Mouse (Mus musculus): ENCODE data around the gene Cenpa. TPM values are rescaled to one million over a fixed set of nuclear protein-coding genes. Genes with fewer than 3 reads are reported as not detected.

Gene Cenpa
- polyA plus RNA-seq, 1 experiment from 2014 or later: 265 TPM

- Histone ChIP-seq H3K9me3 (replicated peaks) (no peaks in the 10 kb centered on the region), H3K36me3 (no peaks in the 10 kb centered on the region), H3K4me2 (no peak overlapping the region), H3K27me3 (replicated peaks) (peaks cover 54% of the 10 kb centered on the region), H3K4me3 (no peak overlapping the region), H3K4me1 (peaks cover 22% of the 10 kb centered on the region), H3K27ac (no peak overlapping the region), H3K9ac (no peak overlapping the region)
- 60% methylated on average over 2 of the region's 2 CpGs for WGBS (ENCODE audit: insufficient replicate concordance)
- ATAC-seq: no peak
These were observed 49.7 kb downstream of the Cenpa start for GRCm38 (mm10) chr5:30716311-30716710.

GRCm38 (mm10) chr5:30717506-30717905 lies 50.9 kb downstream of the Cenpa start:
- Histone ChIP-seq H3K4me3 (no peak overlapping the region), H3K27me3 (replicated peaks) (peaks cover 42% of the 10 kb centered on the region), H3K27ac (no peak overlapping the region), H3K36me3 (no peaks in the 10 kb centered on the region), H3K4me1 (peaks cover 10% of the 10 kb centered on the region), H3K4me2 (no peak overlapping the region), H3K9me3 (replicated peaks) (no peaks in the 10 kb centered on the region), H3K9ac (no peak overlapping the region)
- no peak for ATAC-seq
- 68% methylated on average over 4 of the region's 4 CpGs for WGBS (ENCODE audit: insufficient replicate concordance)

GRCm38 (mm10) chr5:30717991-30718703 lies 51.6 kb downstream of the Cenpa start:
- no peak for ATAC-seq
- whole genome bisulfite sequencing (ENCODE audit: insufficient replicate concordance): 59% methylated on average over 10 of the region's 10 CpGs

GRCm38 (mm10) chr5:30721935-30722334 lies 55.4 kb downstream of the Cenpa start:
- 62% methylated on average over 8 of the region's 8 CpGs for WGBS (ENCODE audit: insufficient replicate concordance)
- Histone ChIP-seq H3K4me1 (no peaks in the 10 kb centered on the region), H3K4me2 (no peak overlapping the region), H3K9me3 (replicated peaks) (no peaks in the 10 kb centered on the region), H3K4me3 (no peak overlapping the region), H3K27me3 (replicated peaks) (no peaks in the 10 kb centered on the region), H3K9ac (no peak overlapping the region), H3K36me3 (no peaks in the 10 kb centered on the region), H3K27ac (no peak overlapping the region)
- ATAC-seq: no peak

More at GRCm38 (mm10) chr5:30717991-30718703, 51.6 kb downstream of the Cenpa start:
- H3K4me1 ChIP-seq: peaks cover 4% of the 10 kb centered on the region
- no peak overlapping the region for H3K4me3 ChIP-seq
- no peaks in the 10 kb centered on the region for H3K9me3 ChIP-seq (replicated peaks)
- no peak overlapping the region for H3K4me2 ChIP-seq
- H3K27me3 ChIP-seq (replicated peaks): peaks cover 35% of the 10 kb centered on the region
- H3K36me3 ChIP-seq: no peaks in the 10 kb centered on the region
- H3K27ac ChIP-seq: no peak overlapping the region
- no peak overlapping the region for H3K9ac ChIP-seq

Small RNA genes within 50 kb of the gene (microRNA-seq; reads per million reads assigned to microRNA genes)
- gene Mir5625: not detected

Other genes with a start within 250 kb of the Cenpa start
- 0.02 TPM in 1 of 2 replicates, not detected in the other for gene Otof, start 204.8 kb upstream of the Cenpa start, polyA plus RNA-seq (2016; fragmentation: Nextera tagmentation; extraction: Ambion mirVana)
- not detected in 2 replicates for gene 1700001C02Rik, start 200.7 kb upstream of the Cenpa start, polyA plus RNA-seq (2016; fragmentation: Nextera tagmentation; extraction: Ambion mirVana)
- not detected in 2 replicates for gene Cib4, start 120.9 kb upstream of the Cenpa start, polyA plus RNA-seq (2016; fragmentation: Nextera tagmentation; extraction: Ambion mirVana)
- gene Kcnk3, start 78.6 kb upstream of the Cenpa start, polyA plus RNA-seq (2016; fragmentation: Nextera tagmentation; extraction: Ambion mirVana): 0.08 and 0.26 TPM in 2 replicates
- gene Slc35f6, start 18.8 kb upstream of the Cenpa start, polyA plus RNA-seq (2016; fragmentation: Nextera tagmentation; extraction: Ambion mirVana): 10.3 and 12.1 TPM in 2 replicates
- 0.20 and 0.36 TPM in 2 replicates for gene Dpysl5, start 44.8 kb downstream of the Cenpa start, polyA plus RNA-seq (2016; fragmentation: Nextera tagmentation; extraction: Ambion mirVana)
- gene Mapre3, start 147.9 kb downstream of the Cenpa start, polyA plus RNA-seq (2016; fragmentation: Nextera tagmentation; extraction: Ambion mirVana): 3.0 and 3.4 TPM in 2 replicates
- gene Tmem214, start 201.2 kb downstream of the Cenpa start, polyA plus RNA-seq (2016; fragmentation: Nextera tagmentation; extraction: Ambion mirVana): 55.5 and 56.2 TPM in 2 replicates
- 7.0 and 7.2 TPM in 2 replicates for gene Agbl5, start 221.9 kb downstream of the Cenpa start, polyA plus RNA-seq (2016; fragmentation: Nextera tagmentation; extraction: Ambion mirVana)
- 374 and 383 TPM in 2 replicates for gene Ost4, start 241.0 kb downstream of the Cenpa start, polyA plus RNA-seq (2016; fragmentation: Nextera tagmentation; extraction: Ambion mirVana)
- gene Emilin1, start 246.6 kb downstream of the Cenpa start, polyA plus RNA-seq (2016; fragmentation: Nextera tagmentation; extraction: Ambion mirVana): 70.0 and 73.6 TPM in 2 replicates